Mouse (Mus musculus) embryo, embryonic 11.5 days (tissue): ENCODE data around the gene Zscan10.
A peak's percentile ranks its signal among the peaks of the same experiment; 100 is the strongest.

Source experiments
- DNase-seq: peaks from one replicate; pipeline ENCODE4 v3.0.0-alpha.2; 2012; ENCODE audit warnings: low read depth, low spot score

The Zscan10 gene

GRCm38 (mm10) chr17:23600641-23601622 is at the start of gene Zscan10:
Gene Zscan10, plus strand, starts transcription at chr17:23600856.
- DNase-seq = no peak

- DNase-seq = no peak
Observed at GRCm38 (mm10) chr17:23550856-23551255, 49.8 kb upstream of the Zscan10 start.

GRCm38 (mm10) chr17:23551416-23551815 is 49.2 kb upstream of the Zscan10 start:
- no peak for DNase-seq

GRCm38 (mm10) chr17:23551963-23552362 is 48.7 kb upstream of the Zscan10 start:
- no peak for DNase-seq

GRCm38 (mm10) chr17:23552896-23553633 is 47.6 kb upstream of the Zscan10 start:
- no peak for DNase-seq

GRCm38 (mm10) chr17:23553634-23554120 is 47.0 kb upstream of the Zscan10 start:
- DNase-seq = no peak

GRCm38 (mm10) chr17:23554321-23554720 is 46.3 kb upstream of the Zscan10 start:
- no peak for DNase-seq

GRCm38 (mm10) chr17:23555243-23555916 is 45.3 kb upstream of the Zscan10 start:
- DNase-seq = no peak

GRCm38 (mm10) chr17:23559767-23560166 is 40.9 kb upstream of the Zscan10 start:
- no peak for DNase-seq

- peak; percentile 94 for DNase-seq
Observed at GRCm38 (mm10) chr17:23563595-23564367, 36.9 kb upstream of the Zscan10 start, which contains the start of gene Zfp213. Gene Zfp213, minus strand, starts transcription at chr17:23564238.

- no peak for DNase-seq
Observed at GRCm38 (mm10) chr17:23564368-23564715, 36.3 kb upstream of the Zscan10 start.

GRCm38 (mm10) chr17:23566787-23567186 is 33.9 kb upstream of the Zscan10 start:
- no peak for DNase-seq

- DNase-seq = no peak
Observed at GRCm38 (mm10) chr17:23568370-23568769, 32.3 kb upstream of the Zscan10 start.

GRCm38 (mm10) chr17:23570017-23570416 is 30.6 kb upstream of the Zscan10 start:
- no peak for DNase-seq

GRCm38 (mm10) chr17:23571084-23571483 is 29.6 kb upstream of the Zscan10 start:
- DNase-seq = no peak

GRCm38 (mm10) chr17:23572059-23572458 is 28.6 kb upstream of the Zscan10 start:
- no peak for DNase-seq

- no peak for DNase-seq
Observed at GRCm38 (mm10) chr17:23574130-23574529, 26.5 kb upstream of the Zscan10 start.

GRCm38 (mm10) chr17:23575951-23576552 is 24.6 kb upstream of the Zscan10 start:
- no peak for DNase-seq

- no peak for DNase-seq
Observed at GRCm38 (mm10) chr17:23584786-23585185, 15.9 kb upstream of the Zscan10 start.

GRCm38 (mm10) chr17:23585721-23586491 is 14.8 kb upstream of the Zscan10 start:
- peak; percentile 50 for DNase-seq
